Mouse (Mus musculus) embryonic fibroblast, embryonic 13.5 days (primary cell): ENCODE measurements at regions not wholly inside any gene's neighbourhood (a gene's known extent, or its start where the extent isn't known, plus 50 kb on each side); places are given as distances from the start of the nearest gene placed in this dataset.

Experiments
- CTCF ChIP-seq: IDR thresholded peaks from 2 replicates; pipeline ENCODE4 v1.5.1; 2011; ENCODE audit warnings: mild to moderate bottlenecking, control low read depth, low read length, moderate library complexity, borderline replicate concordance; ENCODE audit not compliant: insufficient read depth
- POLR2A ChIP-seq: IDR thresholded peaks from 2 replicates; pipeline ENCODE4 v1.6.1; 2011; ENCODE audit warnings: low read depth, mild to moderate bottlenecking, control low read depth, low read length, moderate library complexity

DNA sequence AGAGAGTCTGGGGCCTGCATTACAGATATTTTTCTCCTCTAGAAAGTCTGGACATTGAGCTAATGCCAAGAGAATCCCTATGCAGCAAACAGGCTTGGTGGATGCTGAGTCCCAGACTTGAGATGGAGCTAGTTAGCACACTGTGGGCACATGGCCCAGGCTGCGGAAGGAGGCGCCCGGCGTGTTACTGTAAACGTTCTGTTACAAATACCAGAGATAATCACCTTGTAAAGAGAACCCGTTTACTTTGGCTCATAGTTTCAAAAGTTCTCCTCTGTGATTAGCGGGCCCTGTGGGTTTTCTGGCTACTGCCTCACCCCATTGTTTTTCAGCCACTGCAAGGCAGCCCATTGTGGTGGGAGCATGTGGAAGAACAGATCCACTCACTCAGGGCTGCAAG, 264.6 kb downstream of the Cyp26b1 start:
- TF ChIP-seq CTCF (no peak), POLR2A (no peak)
